Mouse (Mus musculus) frontal cortex, adult 2 months (tissue): Measurements from ENCODE around the gene Taar2. TPM values are rescaled to one million over a fixed set of nuclear protein-coding genes. Genes with fewer than 3 reads are reported as not detected.

ENCODE experiments used
- DNase-seq, 2 experiments: peaks; one replicate each; pipeline ENCODE4 v3.0.0; 2022; ENCODE audit warnings: low spot score in 1 of 2; ENCODE audit errors: extremely low spot score in 1 of 2
- polyA plus RNA-seq: library from polyadenylated mRNA; depleted of rRNA; stranded (reverse); fragments of >200 nt; gene quantifications from 2 replicates; pipeline ENCODE4 v1.2.3, GENCODE M21; 2012; rRNA removed

The Taar2 gene
- not detected in 2 replicates for polyA plus RNA-seq

DNA sequence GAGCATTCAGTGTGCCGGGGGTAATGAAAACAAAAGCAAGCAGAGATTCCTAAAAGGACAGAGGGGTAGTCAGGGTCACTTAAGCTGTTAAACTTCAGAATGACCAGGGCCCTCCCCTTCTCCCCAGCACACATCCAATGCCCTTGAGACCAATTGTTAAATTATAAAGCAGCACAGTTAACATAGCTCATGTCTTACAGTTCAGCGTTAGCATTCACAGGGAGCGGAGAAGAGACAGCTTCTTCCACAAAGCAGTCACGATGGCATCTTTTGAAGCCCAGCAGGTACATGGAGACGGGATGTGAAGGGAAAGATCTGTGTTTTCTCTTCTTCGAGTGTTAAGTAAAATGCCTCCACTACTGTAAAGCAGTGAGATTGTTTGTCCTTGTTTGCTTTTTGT, at the start of gene Taar2:
Taar2 (plus strand) TSS at position 261 of the 400 bp plus-strand sequence.
- DNase-seq = no peak

DNA sequence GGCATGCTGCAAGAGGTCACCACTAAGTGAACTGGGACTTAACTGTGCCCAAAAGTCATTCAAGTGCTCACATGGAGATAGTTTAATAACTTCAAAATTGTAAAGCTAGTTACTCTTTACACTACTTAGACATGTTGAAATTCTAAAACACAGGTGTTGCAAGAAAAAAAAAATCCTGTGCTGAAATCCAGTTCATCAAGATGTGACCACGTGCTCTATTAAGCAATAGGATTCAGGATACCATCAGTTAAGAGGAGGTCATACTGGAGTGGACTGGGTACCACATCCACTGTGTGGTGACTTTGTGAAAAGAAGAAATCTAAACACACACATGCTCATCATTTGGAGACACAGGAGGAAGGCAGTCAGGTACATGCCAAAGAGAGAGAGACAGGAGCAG, 45.4 kb upstream of the Taar2 start:
- no peak for DNase-seq

GRCm38 (mm10) chr10:23894601-23895349, 43.6 kb upstream of the Taar2 start, which contains the start of gene Vnn1:
Vnn1 (plus strand) TSS chr10:23894688.
- DNase-seq = no peak

DNA sequence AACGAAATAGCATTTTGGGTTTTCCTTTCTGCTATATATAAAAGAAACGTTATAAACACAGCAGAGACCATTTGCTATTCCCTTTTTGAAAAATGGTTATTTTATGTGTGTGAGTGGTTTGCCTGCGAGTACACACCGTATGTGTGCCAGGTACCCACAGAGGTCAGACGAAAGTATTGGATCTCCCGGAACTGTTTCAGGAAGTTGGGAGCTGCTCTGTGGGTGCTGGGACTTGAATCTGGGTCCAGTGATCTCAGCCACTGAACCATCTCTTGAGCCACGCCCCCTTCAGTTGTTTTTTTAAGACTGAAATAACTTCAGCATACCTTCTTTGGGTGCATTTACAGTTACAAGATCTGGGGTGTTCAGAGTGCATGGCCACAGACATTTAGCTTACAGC, 43.0 kb upstream of the Taar2 start:
- no peak for DNase-seq

DNA sequence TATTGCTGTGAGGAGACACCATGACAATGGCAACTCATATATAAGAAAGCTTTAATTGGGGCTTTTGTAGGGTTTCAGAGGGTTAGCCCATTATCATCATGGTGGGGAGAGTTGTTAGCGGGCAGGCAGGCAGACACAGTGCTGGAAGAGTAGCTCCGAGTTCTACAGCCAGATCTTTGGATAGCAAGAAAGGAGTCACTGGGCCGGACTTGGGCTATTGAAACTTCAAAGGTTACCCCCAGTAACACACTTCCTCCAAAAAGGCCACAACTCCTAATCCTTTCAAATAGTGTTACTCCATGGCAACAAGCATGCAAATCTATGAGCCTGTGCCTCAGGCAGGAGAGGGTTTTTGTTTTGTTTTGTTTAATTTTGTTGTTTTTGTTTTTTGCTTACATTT, 37.3 kb upstream of the Taar2 start:
- DNase-seq = no peak

DNA sequence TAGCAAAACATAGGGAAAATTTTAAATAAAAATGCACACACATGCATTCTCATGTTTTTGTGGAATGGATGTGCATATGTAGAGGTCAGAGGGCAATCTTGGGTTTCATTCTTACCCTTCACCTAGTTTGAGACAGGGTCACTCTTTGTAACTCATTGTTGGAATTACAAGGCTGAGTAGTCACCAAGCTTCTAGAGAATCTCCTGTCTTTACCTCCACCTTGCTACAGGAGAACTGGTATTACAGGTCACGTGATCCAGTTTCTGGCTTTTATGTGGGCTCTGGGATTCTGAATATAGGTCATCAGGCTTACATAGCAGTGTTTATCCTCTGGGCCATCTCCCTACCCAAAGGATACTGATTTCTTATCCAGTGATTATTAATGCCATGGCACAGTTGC, 32.7 kb upstream of the Taar2 start:
- DNase-seq = no peak

- DNase-seq = no peak
Measured at GRCm38 (mm10) chr10:23920056-23920455, 18.3 kb upstream of the Taar2 start, which contains the start of gene Taar1. Taar1 (plus strand) TSS chr10:23920356.

GRCm38 (mm10) chr10:23922468-23922867, 15.9 kb upstream of the Taar2 start:
- no peak for DNase-seq

DNA sequence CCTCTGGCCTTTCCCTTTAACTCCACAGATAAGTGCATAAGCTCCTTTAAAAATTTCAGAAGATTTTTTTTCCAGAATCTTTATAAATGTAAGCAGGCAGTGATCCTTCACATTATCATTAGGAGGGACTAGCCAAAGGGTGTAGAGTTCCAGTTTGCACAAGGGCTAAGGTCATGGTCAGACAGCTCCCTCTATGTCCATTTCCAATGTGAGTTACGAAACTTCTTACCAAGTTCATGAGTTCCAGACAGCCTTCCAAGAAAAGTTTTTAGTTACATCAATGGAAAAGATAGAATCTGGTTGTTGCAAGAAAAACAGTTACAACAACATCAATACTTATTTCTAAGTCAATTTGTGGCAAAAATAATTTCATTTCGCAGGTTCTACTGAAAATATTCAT, 14.4 kb upstream of the Taar2 start:
- no peak for DNase-seq

DNA sequence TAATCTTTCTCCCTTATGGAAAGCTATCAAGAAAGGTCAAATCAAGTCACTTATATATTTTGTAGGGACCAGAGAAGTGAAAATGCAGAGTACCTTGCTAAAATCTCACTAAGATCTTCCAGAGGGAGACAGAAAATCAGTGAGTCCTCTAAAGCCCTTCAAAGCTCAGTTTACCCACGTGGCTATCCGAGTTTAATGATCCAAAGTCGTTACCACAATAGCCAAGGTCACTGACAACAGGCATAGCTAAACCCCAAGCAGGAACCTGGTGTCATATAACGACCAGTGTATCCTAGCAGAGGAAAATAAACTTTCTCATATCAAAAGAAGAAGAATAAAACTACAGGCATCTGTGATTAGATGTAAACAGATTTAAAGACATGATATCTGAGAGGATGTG, 759 bp upstream of the Taar2 start:
- no peak for DNase-seq

DNA sequence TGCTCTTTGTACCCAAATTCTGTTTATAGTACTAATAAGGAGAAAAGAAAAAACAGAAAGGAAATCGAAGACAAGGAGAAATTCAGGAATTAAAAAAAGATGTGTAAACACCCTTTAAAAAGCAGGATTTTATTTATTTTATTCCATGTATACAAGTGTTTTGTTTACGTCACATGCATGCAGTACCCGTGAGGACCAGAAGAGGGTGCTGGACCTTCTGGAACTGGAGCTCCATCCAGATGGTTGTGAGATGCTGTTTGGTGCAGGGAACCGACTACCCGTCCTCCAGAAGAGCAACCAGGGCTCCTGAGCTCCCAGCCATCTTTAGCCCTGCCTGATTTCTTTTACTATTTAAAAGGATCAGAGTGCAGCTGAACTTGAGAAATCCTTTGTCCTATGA, 4.1 kb downstream of the Taar2 start:
- DNase-seq = no peak

DNA sequence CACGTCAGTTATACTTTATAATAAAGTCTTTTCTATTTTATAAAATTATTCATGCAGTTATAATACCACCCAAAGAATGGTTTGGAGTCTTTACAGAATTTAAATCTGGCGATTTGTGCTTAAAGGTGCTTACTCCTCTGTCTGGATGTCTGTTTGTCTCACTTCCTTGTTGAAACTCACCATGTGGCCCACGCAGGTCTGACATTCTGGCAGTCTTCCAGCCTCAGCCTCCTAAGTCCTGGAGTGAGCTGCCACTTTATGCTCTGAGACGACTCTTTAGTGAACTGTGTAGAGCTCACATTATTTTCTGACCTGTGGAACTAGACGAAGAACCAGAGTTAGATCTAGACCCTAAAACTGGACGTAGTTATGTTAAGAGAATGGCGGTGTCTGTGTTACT, 9.7 kb downstream of the Taar2 start:
- DNase-seq = no peak

GRCm38 (mm10) chr10:23949508-23950005, 11.2 kb downstream of the Taar2 start, which contains the start of gene Taar3:
Taar3 (plus strand) TSS chr10:23949558.
- peak; percentile 7 to 25 for DNase-seq

DNA sequence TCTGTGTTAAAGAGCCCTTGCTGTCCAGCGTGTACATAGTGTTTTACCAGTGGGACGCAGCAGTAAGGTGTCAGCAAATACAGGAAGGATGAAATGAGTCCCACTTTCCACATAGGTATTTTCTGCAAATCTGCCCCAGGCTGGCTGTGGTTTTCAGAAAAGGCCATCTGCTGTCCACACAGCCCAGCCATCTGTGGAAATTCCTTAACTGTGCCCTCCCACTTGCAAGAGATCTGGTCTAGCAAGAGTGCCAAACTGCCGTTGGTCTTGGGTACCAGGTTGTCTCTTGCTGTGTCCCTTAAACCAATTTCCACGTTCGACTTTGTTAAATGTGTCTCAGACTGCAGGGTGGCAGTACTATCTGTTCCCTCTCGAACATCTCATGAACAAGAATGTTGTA, 13.3 kb downstream of the Taar2 start:
- no peak for DNase-seq

DNA sequence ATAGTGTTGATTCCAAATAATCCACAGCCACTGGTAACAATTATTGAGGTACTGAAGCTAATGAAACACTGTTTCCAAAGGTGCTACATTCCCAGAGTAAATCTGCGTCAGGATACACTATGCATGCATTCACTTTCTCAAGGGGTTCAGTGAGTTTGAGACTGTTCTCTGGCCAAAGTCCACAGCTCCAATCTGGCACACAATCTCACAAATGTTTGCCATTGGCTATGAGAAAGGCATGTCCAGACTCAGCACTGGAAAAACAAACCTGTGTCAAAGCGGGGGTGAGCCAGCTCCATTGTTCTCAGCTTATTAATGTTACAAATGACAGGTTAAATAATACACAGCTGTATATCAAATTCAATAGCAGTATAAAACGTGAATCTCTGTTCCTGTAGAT, 20.7 kb downstream of the Taar2 start:
- DNase-seq = no peak

DNA sequence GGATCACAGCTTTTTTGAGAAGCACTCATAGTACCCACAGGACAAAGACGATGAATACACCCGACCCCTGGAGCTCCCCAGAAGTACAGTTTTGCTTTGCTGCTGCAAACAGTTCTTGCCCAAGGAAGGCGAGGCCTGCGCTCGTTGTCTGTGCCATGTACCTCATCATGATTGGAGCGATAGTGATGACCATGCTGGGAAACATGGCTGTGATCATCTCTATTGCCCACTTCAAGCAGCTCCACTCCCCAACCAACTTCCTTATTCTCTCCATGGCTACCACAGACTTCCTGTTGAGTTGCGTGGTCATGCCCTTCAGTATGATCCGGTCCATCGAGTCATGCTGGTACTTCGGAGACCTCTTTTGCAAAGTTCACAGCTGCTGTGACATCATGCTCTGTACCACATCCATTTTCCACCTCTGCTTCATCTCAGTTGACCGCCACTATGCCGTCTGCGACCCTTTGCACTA, 22.1 kb downstream of the Taar2 start, which contains the start of gene Taar4:
Taar4 (plus strand) TSS at position 51 of the 472 bp plus-strand sequence.
- no peak for DNase-seq

- DNase-seq = no peak
Measured at GRCm38 (mm10) chr10:23963444-23963843, 25.1 kb downstream of the Taar2 start.

GRCm38 (mm10) chr10:23964921-23965610, 26.7 kb downstream of the Taar2 start:
- DNase-seq = no peak

DNA sequence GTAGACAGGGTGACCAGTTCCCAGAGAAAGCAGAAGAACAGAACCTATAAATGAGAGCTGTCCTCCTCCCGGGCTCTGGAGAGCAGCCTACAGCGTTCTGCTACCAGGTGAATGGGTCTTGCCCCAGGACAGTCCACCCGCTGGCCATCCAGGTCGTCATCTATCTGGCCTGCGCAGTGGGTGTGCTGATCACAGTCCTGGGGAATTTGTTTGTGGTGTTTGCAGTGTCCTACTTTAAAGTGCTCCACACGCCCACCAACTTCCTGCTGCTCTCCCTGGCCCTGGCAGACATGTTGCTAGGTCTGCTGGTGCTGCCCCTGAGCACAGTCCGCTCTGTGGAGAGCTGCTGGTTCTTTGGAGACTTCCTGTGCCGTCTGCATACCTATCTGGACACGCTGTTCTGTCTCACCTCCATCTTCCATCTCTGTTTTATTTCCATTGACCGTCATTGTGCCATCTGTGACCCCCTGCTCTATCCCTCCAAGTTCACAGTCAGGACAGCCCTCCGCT, 32.3 kb downstream of the Taar2 start, which contains the start of gene Taar5:
Taar5 (plus strand) TSS at position 51 of the 510 bp plus-strand sequence.
- DNase-seq = no peak

GRCm38 (mm10) chr10:23971256-23971655, 32.9 kb downstream of the Taar2 start:
- no peak for DNase-seq

- no peak for DNase-seq
Measured at GRCm38 (mm10) chr10:23977958-23978357, 39.6 kb downstream of the Taar2 start.
